Mouse (Mus musculus): Measurements from ENCODE around the gene Tmed2. TPM values are rescaled to one million over a fixed set of nuclear protein-coding genes. Genes with fewer than 3 reads are reported as not detected.
"Not testable (repeated sequence)": the region's sequence is repeated elsewhere in the genome, so short reads cannot be mapped to it uniquely, and the experiment has no call there.

The Tmed2 gene
- polyA plus RNA-seq, 1 experiment from 2014 or later, result 397 TPM

DNA sequence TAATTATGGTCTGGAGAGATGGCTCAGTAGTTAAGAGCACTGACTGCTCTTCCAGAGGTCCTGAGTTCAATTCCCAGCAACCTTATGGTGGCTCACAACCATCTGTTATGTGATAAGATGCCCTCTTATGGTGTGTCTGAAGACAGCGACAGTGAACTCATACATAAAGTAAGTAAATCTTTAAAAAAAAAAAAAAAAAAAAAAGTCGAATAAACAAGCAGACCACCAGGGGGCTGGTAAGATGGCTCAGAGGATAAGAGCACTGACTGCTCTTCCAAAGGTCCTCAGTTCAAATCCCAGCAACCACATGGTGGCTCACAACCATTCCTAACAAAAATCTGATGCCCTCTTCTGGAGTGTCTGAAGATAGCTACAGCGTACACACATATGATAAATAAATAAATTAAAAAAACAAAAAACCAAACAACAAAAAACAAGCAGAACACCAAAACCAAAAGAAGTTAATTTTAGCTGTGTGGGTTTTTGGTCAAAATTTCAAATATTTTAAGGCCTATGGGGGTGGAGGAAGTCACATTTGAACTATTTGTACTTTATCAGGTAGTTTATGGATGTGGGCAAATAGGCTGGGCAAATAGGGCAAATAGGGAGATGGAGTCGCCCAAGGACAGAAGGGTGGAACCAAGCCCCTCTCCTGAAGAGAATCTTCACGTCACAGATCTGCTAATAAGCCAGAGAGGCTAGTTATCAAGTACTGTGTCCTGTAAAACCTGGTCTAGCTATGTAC is 11.0 kb downstream of the Tmed2 start:
- not testable (repeated sequence) for H3K4me3 ChIP-seq (replicated peaks; ENCODE audit: low read length); H3K9me3 ChIP-seq (ENCODE audit: control insufficient read depth, low read length); H3K36me3 ChIP-seq (ENCODE audit: control insufficient read depth, insufficient read depth); H3K27me3 ChIP-seq (replicated peaks; ENCODE audit: control insufficient read depth, insufficient read depth, low read length); H3K27ac ChIP-seq (ENCODE audit: low read length); ATAC-seq; H3K9ac ChIP-seq (replicated peaks; ENCODE audit: low read depth, low read length)
- Histone ChIP-seq H3K4me1 (replicated peaks; ENCODE audit: control insufficient read depth, insufficient read depth, low read length) (peaks cover 14% of the 10 kb centered on the region), H3K4me2 (ENCODE audit: low read length) (peak overlapping the region; percentile 77)
- 40% methylated on average over 5 of the region's 5 CpGs for WGBS

DNA sequence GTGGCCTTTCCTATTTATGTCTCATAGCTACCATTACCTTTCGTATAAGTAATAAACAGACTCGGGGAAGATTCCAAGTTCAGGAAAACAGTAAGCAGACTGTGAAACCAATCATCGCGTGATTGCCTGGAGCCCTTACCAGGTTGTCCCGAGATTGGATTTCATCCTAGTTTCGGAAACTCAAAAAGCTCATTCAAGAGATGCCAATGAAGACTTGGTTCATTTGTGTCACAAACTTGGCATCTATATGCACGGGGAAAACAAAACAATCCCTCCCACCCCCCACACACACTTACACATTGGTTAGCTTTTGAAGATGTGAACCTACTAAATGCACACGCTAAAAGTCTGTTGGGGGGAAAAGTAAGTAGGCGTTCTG is 11.6 kb downstream of the Tmed2 start:
- H3K9me3 ChIP-seq (ENCODE audit: control insufficient read depth, low read length), result no peaks in the 10 kb centered on the region
- peaks cover 9% of the 10 kb centered on the region for H3K36me3 ChIP-seq (ENCODE audit: control insufficient read depth, insufficient read depth)
- 6% methylated on average over 9 of the region's 9 CpGs for WGBS
- peak overlapping the region; percentile 52 for H3K4me3 ChIP-seq (replicated peaks; ENCODE audit: low read length)
- peaks cover 14% of the 10 kb centered on the region for H3K4me1 ChIP-seq (replicated peaks; ENCODE audit: control insufficient read depth, insufficient read depth, low read length)
- 0 out of 2 replicates have a peak, but pooled peaks have one; percentile 8 for ATAC-seq
- H3K4me2 ChIP-seq (ENCODE audit: low read length), result peak overlapping the region; percentile 77
- no peaks in the 10 kb centered on the region for H3K27me3 ChIP-seq (replicated peaks; ENCODE audit: control insufficient read depth, insufficient read depth, low read length)
- H3K9ac ChIP-seq (replicated peaks; ENCODE audit: low read depth, low read length), result peak overlapping the region; percentile 63
- peak overlapping the region; percentile 42 for H3K27ac ChIP-seq (ENCODE audit: low read length)

DNA sequence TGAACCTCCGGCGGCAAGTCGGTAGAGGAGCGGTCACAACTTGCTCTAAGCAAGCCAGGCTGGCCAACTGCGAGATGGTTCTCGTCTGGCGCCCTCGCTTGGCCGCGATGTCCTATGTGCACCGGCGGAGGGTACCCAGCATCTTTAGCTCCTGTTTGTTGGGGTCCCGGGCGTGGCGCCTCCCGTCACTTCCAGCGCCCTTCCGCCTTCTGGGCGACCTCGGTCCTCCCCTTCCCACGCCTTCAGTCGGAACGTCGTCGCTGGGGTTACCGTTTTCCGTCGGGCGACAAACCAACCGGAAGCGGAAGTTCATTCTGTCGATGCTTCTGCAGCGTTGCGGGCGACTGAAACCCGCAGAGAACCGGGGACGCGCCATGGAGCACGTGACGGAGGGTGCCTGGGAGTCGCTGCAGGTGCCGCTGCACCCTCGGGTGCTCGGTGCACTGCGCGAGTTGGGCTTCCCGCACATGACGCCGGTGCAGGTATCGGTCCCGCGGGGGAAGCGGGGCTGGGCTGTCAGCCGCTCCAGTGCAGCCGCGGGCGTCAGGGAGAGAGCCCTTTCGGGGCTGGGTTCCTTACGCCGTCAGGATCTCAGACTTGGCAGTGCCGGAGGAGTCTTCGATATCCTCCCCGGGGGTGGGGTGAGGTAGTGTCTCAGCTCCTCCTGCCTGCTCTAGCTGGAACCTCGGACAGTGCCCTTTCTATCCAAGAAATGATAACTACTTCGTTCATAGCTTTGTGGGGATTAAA is 12.2 kb downstream of the Tmed2 start, which contains the start of gene Ddx55:
Ddx55 (plus strand) TSS at position 307 of the 750 bp plus-strand sequence.
- H3K9ac ChIP-seq (replicated peaks; ENCODE audit: low read depth, low read length), result peak within 1 kb of the TSS; percentile 63
- H3K4me2 ChIP-seq (ENCODE audit: low read length), result peak within 1 kb of the TSS; percentile 77
- H3K36me3 ChIP-seq (ENCODE audit: control insufficient read depth, insufficient read depth), result peaks cover 8% of the 10 kb centered on the region
- peak; percentile 93 for ATAC-seq
- peak within 1 kb of the TSS; percentile 52 for H3K4me3 ChIP-seq (replicated peaks; ENCODE audit: low read length)
- peaks cover 14% of the 10 kb centered on the region for H3K4me1 ChIP-seq (replicated peaks; ENCODE audit: control insufficient read depth, insufficient read depth, low read length)
- H3K27me3 ChIP-seq (replicated peaks; ENCODE audit: control insufficient read depth, insufficient read depth, low read length), result no peaks in the 10 kb centered on the region
- peak within 1 kb of the TSS; percentile 42 for H3K27ac ChIP-seq (ENCODE audit: low read length)
- no peaks in the 10 kb centered on the region for H3K9me3 ChIP-seq (ENCODE audit: control insufficient read depth, low read length)
- WGBS, result under 1% methylated on average over 63 of the region's 66 CpGs

DNA sequence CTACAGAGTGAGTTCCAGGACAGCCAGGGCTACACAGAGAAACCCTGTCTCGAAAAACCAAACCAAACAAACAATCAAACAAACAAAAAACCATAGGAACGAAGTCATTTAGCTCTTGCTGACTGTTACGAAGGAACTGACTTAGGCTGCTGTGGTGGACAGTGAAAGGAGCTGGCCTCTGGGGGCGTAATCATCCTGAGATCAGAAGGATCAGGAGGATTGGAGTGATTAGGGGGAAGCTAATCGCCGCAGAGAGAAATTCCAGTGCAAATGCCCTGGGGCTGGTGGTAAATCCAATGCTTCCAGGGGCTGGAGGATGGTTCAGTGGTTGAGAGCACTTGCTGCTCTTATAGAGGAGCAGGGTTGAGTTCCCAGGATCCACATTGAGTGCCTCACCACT is 13.1 kb downstream of the Tmed2 start:
- peak overlapping the region; percentile 52 for H3K4me3 ChIP-seq (replicated peaks; ENCODE audit: low read length)
- H3K9ac ChIP-seq (replicated peaks; ENCODE audit: low read depth, low read length), result peak overlapping the region; percentile 63; the same call in 1 of the 2 replicates
- H3K4me2 ChIP-seq (ENCODE audit: low read length), result peak overlapping the region; percentile 77
- H3K9me3 ChIP-seq (ENCODE audit: control insufficient read depth, low read length), result no peaks in the 10 kb centered on the region
- H3K4me1 ChIP-seq (replicated peaks; ENCODE audit: control insufficient read depth, insufficient read depth, low read length), result peaks cover 14% of the 10 kb centered on the region
- no peak for ATAC-seq
- H3K27ac ChIP-seq (ENCODE audit: low read length), result no peak overlapping the region
- H3K27me3 ChIP-seq (replicated peaks; ENCODE audit: control insufficient read depth, insufficient read depth, low read length), result no peaks in the 10 kb centered on the region
- H3K36me3 ChIP-seq (ENCODE audit: control insufficient read depth, insufficient read depth), result peaks cover 11% of the 10 kb centered on the region
- WGBS, result 62% methylated on average over 6 of the region's 6 CpGs

DNA sequence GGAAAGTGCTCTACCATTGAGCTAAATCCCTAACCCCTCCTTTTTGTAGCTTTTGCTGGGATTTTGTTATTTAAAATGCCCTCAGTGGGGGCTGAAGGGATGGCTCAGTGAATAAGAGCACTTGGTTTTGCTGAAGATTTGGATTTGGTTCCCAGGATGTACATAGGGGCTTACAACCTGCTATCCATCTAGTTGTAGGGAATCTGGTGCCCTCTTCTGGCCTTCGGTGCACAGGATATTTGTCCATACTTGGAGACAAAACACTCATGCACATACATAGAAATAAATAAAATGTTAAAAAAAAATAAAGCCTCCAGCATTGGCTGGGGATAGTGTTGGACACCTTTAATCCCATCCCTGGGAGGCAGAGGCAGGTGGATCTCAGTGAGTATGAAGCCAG is 14.7 kb downstream of the Tmed2 start:
- Histone ChIP-seq H3K4me3 (replicated peaks; ENCODE audit: low read length) (no peak overlapping the region), H3K9me3 (ENCODE audit: control insufficient read depth, low read length) (no peaks in the 10 kb centered on the region), H3K27me3 (replicated peaks; ENCODE audit: control insufficient read depth, insufficient read depth, low read length) (no peaks in the 10 kb centered on the region), H3K9ac (replicated peaks; ENCODE audit: low read depth, low read length) (no peak overlapping the region), H3K4me1 (replicated peaks; ENCODE audit: control insufficient read depth, insufficient read depth, low read length) (peaks cover 14% of the 10 kb centered on the region), H3K36me3 (ENCODE audit: control insufficient read depth, insufficient read depth) (peaks cover 15% of the 10 kb centered on the region), H3K4me2 (ENCODE audit: low read length) (no peak overlapping the region), H3K27ac (ENCODE audit: low read length) (no peak overlapping the region)
- WGBS, result 72% methylated on average over 1 of the region's 1 CpGs
- no peak for ATAC-seq

DNA sequence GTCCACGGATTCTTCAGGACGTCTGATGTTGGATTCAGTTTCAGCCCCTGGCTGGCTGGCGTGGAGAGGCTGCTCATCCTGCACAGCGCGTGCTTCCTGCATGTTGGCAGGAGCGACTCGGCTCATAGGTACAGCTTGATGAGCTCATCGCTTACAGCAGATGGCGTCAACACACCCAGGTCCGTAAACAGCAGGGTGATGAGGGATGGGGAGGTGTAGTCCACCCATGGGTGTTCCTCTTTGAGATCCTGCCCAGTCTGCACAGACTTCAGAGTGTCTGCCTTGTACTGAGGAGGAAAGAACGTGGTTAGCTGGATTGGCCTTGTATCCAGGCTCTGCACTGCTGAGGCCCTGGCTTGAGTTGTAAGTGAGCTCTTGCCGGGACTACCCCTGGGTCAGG is 30.6 kb downstream of the Tmed2 start:
- ATAC-seq, result no peak
- H3K9ac ChIP-seq (replicated peaks; ENCODE audit: low read depth, low read length), result no peak overlapping the region
- peaks cover 59% of the 10 kb centered on the region for H3K36me3 ChIP-seq (ENCODE audit: control insufficient read depth, insufficient read depth)
- H3K4me1 ChIP-seq (replicated peaks; ENCODE audit: control insufficient read depth, insufficient read depth, low read length), result no peaks in the 10 kb centered on the region
- no peak overlapping the region for H3K27ac ChIP-seq (ENCODE audit: low read length)
- H3K4me3 ChIP-seq (replicated peaks; ENCODE audit: low read length), result no peak overlapping the region
- 79% methylated on average over 12 of the region's 12 CpGs for WGBS
- H3K9me3 ChIP-seq (ENCODE audit: control insufficient read depth, low read length), result no peaks in the 10 kb centered on the region
- H3K4me2 ChIP-seq (ENCODE audit: low read length), result no peak overlapping the region
- H3K27me3 ChIP-seq (replicated peaks; ENCODE audit: control insufficient read depth, insufficient read depth, low read length), result no peaks in the 10 kb centered on the region

DNA sequence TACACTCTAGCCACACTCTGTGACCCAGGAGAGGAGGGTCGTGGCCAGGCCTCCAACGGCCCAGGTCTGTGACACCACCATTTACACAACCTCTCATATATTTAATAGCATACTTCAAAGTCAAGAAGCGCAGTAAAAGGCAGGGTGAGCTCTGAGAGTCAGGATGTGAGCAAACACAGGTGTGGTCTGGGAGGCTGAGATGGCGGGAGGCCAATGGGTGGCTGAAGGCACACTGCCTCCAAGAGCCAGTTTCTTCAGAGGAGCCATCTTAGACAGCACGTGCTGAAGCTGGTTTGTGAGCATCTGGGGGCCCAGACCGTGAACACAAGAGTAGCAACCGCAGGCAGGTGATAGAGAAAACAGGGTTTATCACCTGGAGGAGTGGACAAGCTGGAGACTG is 35.0 kb downstream of the Tmed2 start:
- ATAC-seq, result no peak
- Histone ChIP-seq H3K27me3 (replicated peaks; ENCODE audit: control insufficient read depth, insufficient read depth, low read length) (no peaks in the 10 kb centered on the region), H3K9ac (replicated peaks; ENCODE audit: low read depth, low read length) (no peak overlapping the region), H3K27ac (ENCODE audit: low read length) (no peak overlapping the region), H3K4me2 (ENCODE audit: low read length) (no peak overlapping the region), H3K4me3 (replicated peaks; ENCODE audit: low read length) (no peak overlapping the region), H3K4me1 (replicated peaks; ENCODE audit: control insufficient read depth, insufficient read depth, low read length) (peaks cover 19% of the 10 kb centered on the region), H3K36me3 (ENCODE audit: control insufficient read depth, insufficient read depth) (peaks cover 36% of the 10 kb centered on the region), H3K9me3 (ENCODE audit: control insufficient read depth, low read length) (no peaks in the 10 kb centered on the region)
- WGBS, result 92% methylated on average over 7 of the region's 7 CpGs

DNA sequence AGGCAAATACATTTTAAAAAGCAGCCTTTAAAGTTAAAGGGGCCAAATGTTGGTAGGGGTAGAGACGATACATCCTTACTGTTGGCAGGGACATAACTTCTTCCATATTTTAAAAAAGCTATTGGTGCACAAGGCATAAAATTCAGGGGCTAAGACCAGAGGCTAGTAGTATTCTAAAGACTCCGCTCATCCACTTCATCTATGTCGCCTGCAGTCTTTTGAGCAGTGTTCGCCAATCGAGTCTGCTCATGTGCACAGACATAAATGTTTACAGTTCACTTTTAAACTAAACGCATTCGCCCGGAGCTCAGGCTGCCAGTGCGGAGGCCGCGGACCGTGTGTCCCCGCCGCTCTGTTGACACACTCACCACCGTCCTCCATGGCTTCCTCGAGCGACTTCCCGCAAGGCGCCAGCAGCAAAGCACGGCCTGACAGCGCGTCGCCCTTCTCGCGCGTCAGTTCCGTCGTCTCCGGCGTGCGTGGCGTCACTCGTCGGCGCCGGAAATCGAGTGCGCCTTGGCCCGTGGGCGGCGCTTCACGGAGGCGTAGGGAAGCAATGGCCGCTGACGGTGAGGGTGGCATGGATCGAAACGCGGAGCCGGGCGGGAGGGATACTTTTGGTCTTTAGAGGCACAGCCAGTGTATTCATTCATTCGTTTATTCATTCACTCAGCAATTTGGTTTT is 38.3 kb downstream of the Tmed2 start, which contains the start of the genes Eif2b1 and Gtf2h3:
Eif2b1 (minus strand) TSS at position 499 of the 685 bp plus-strand sequence.
Gtf2h3 (plus strand) TSS at position 508 of the 685 bp plus-strand sequence.
- peak; percentile 95 for ATAC-seq

DNA sequence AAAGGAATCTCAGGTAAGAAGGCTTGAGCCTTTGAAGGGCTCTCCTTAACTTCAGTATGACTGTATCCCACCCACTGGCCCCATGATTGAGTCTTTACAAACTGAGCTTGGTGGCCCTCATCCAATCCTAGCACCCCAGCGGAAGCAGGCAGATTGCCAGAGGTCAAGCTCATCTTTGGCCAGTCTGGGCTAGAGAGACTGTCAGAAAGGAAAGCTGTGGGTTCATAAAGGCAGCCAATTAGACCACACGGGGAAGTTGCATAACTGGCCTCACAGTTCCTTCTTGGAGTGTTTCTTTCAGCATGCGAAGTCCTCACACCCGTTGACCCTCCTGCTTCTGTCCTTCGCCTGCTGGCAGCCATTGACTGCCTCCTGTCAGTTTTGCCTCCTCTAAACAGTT is 42.0 kb downstream of the Tmed2 start:
- no peaks in the 10 kb centered on the region for H3K9me3 ChIP-seq (ENCODE audit: control insufficient read depth, low read length)
- 96% methylated on average over 5 of the region's 5 CpGs for WGBS
- no peaks in the 10 kb centered on the region for H3K27me3 ChIP-seq (replicated peaks; ENCODE audit: control insufficient read depth, insufficient read depth, low read length)
- H3K36me3 ChIP-seq (ENCODE audit: control insufficient read depth, insufficient read depth), result peaks cover 17% of the 10 kb centered on the region
- H3K4me1 ChIP-seq (replicated peaks; ENCODE audit: control insufficient read depth, insufficient read depth, low read length), result peaks cover 20% of the 10 kb centered on the region
- H3K27ac ChIP-seq (ENCODE audit: low read length), result no peak overlapping the region
- H3K4me2 ChIP-seq (ENCODE audit: low read length), result no peak overlapping the region
- ATAC-seq, result no peak
- H3K4me3 ChIP-seq (replicated peaks; ENCODE audit: low read length), result no peak overlapping the region
- no peak overlapping the region for H3K9ac ChIP-seq (replicated peaks; ENCODE audit: low read depth, low read length)

More for the DNA sequence above, 38.3 kb downstream of the Tmed2 start, which contains the start of the genes Eif2b1 and Gtf2h3:
- Histone ChIP-seq H3K4me1 (replicated peaks; ENCODE audit: control insufficient read depth, insufficient read depth, low read length) (peaks cover 20% of the 10 kb centered on the region), H3K9me3 (ENCODE audit: control insufficient read depth, low read length) (no peaks in the 10 kb centered on the region), H3K27me3 (replicated peaks; ENCODE audit: control insufficient read depth, insufficient read depth, low read length) (no peaks in the 10 kb centered on the region), H3K9ac (replicated peaks; ENCODE audit: low read depth, low read length) (peak within 1 kb of the TSS; percentile 49), H3K4me3 (replicated peaks; ENCODE audit: low read length) (peak within 1 kb of the TSS; percentile 54), H3K36me3 (ENCODE audit: control insufficient read depth, insufficient read depth) (peaks cover 16% of the 10 kb centered on the region), H3K27ac (ENCODE audit: low read length) (peak within 1 kb of the TSS; percentile 5; the same call in 1 of the 2 replicates), H3K4me2 (ENCODE audit: low read length) (peak within 1 kb of the TSS; percentile 97)
- 1% methylated on average over 51 of the region's 51 CpGs for WGBS

Measured in forebrain, embryonic 16.5 days (tissue).